Comparison of ENCODE assay signal across 9 mouse cellular contexts in the genomic region with DNA sequence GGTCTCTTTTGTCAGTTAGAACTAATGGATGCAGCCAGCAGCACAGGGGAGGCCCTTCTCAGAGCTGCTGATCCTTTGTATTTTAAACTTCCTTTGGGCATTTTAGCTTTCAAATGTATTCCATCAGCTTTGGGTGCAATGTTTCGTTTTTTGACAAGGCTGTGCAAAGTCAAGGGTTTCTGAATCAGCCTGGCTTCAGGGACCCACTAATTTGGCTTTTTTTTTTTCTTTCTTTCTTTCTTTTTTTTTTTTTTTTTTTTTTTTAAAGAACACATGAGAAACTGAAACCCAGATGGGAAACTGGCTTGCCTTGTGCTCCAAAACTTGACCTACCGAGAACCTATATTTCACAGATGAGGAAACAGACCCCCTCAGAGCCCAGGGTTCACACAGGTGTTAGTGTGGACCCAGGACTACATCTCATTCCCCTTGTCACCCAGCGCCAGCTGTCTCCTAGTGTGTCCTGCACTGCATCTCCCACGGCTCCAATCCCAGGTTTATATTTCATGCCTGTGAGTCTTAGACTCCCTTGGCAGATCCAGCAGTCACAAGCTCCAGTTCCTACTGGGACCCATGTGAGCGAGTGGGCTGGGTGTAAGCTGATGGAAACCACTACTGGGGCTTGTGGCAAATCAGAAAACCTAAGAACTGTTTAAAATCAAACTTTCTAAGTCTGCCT. TPM values are rescaled to one million over a fixed set of nuclear protein-coding genes. Genes with fewer than 3 reads are reported as not detected.
A peak's percentile ranks its signal among the peaks of the same experiment; 100 is the strongest.
DNase-seq lines count a peak whose midpoint lies in the region; ATAC-seq and TF ChIP-seq lines count a peak whose summit lies in the region.
"Had no signal": no experiment of that assay in that cellular context is flagged by ENCODE, and none has a peak within 500 bp of the region (broad histone marks: within the 10 kb centered on the region; RNA-seq: fewer than 3 reads in every experiment).

No protein-coding gene starts in this region.

- DNase-seq in layer of hippocampus, adult 2 months (ENCODE audit: low spot score in 2 of 2) = no peak
- DNase-seq in layer of hippocampus, adult 18-20 months (ENCODE audit: low spot score in 2 of 2) = no peak
- peak; percentile 62 for DNase-seq in embryo, embryonic 11 days
- peak; percentile 18 for DNase-seq in heart, postnatal 0 days (ENCODE audit: low spot score)
- peak; percentile 40 for DNase-seq in neural tube, embryonic 10.5 days (ENCODE audit: extremely low spot score, low spot score)
- no peak for DNase-seq in T-cell, adult 2 months (ENCODE audit: low spot score)
- no peak for DNase-seq in thymus, postnatal 14 days
- DNase-seq in thymus, adult 2 months = no peak

- no peak overlapping the region for H3K4me3 ChIP-seq in layer of hippocampus, adult 2 months
- H3K4me3 ChIP-seq in heart, postnatal 0 days (ENCODE audit: low read depth, low read length) = no peak overlapping the region
- H3K4me3 ChIP-seq in thymus, adult 2 months (ENCODE audit: control insufficient read depth, insufficient read depth, low read length) = no peak overlapping the region

- no peak overlapping the region for H3K9ac ChIP-seq in heart, postnatal 0 days (replicated peaks; ENCODE audit: low read depth, low read length)

- 38% methylated on average over 5 of the region's 5 CpGs for WGBS in heart, postnatal 0 days
- WGBS in thymus, adult 2 months = 71% methylated on average over 5 of the region's 5 CpGs

- H3K4me2 ChIP-seq in heart, postnatal 0 days (ENCODE audit: low read depth, low read length) = peak overlapping the region; percentile 40; the same call in 1 of the 2 replicates

- no peak for TF ChIP-seq POLR2A in thymus, adult 2 months (IDR thresholded peaks at IDR 0.05; ENCODE audit: control insufficient read depth, extremely low read depth, insufficient read depth, low read length, poor library complexity)

- H3K27ac ChIP-seq in layer of hippocampus, adult 2 months = peak overlapping the region; percentile 48; the same call in 1 of the 2 replicates
- H3K27ac ChIP-seq in heart, postnatal 0 days (ENCODE audit: low read depth) = no peak overlapping the region
- H3K27ac ChIP-seq in thymus, adult 2 months (ENCODE audit: control insufficient read depth, insufficient read depth, low read length) = no peak overlapping the region; the same call in 1 of the 2 replicates

- H3K9me3 ChIP-seq in heart, postnatal 0 days (replicated peaks; ENCODE audit: control insufficient read depth, low read length) = no peaks in the 10 kb centered on the region

- H3K36me3 ChIP-seq in heart, postnatal 0 days (replicated peaks; ENCODE audit: control insufficient read depth, insufficient read depth, low read length) = no peaks in the 10 kb centered on the region
- no peaks in the 10 kb centered on the region for H3K36me3 ChIP-seq in thymus, adult 2 months (ENCODE audit: control insufficient read depth, insufficient read depth, low read length)

- no peak for ATAC-seq in heart, postnatal 0 days (ENCODE audit: insufficient read depth, low read depth)

- no peaks in the 10 kb centered on the region for H3K4me1 ChIP-seq in heart, postnatal 0 days (ENCODE audit: control insufficient read depth, insufficient read depth)
- no peaks in the 10 kb centered on the region for H3K4me1 ChIP-seq in thymus, adult 2 months (replicated peaks; ENCODE audit: control insufficient read depth, insufficient read depth, low read length)

- no peaks in the 10 kb centered on the region for H3K27me3 ChIP-seq in heart, postnatal 0 days (ENCODE audit: control insufficient read depth, insufficient read depth, low read length)
- H3K27me3 ChIP-seq in thymus, adult 2 months (ENCODE audit: control insufficient read depth, insufficient read depth, low read length) = no peaks in the 10 kb centered on the region

- TF ChIP-seq CTCF in layer of hippocampus, adult 2 months (conservative IDR thresholded peaks at IDR 0.05) = no peak
- no peak for TF ChIP-seq CTCF in heart, postnatal 0 days (IDR thresholded peaks at IDR 0.05; ENCODE audit: low read depth)
- TF ChIP-seq CTCF in thymus, adult 2 months (IDR thresholded peaks at IDR 0.05; ENCODE audit: borderline replicate concordance, control insufficient read depth, extremely low read depth, insufficient read depth, low read length, poor library complexity) = no peak

- no peak for TF ChIP-seq EP300 in heart, postnatal 0 days (IDR thresholded peaks at IDR 0.05; ENCODE audit: low read depth)

RNA-seq across cellular contexts. Expression of a gene that starts 26.4 kb away (rescaled TPM):
- 10 to 100 TPM; 45.5 to 45.8 TPM for total RNA-seq in layer of hippocampus, adult 2 months (2021)
- 10 to 100 TPM; 40.6 to 44.4 TPM for total RNA-seq in layer of hippocampus, adult 18-20 months (2021)
- 1.9 and 2.4 TPM in 2 replicates for total RNA-seq in heart, postnatal 0 days (2014; rRNA removed; ENCODE audit: low replicate concordance)
- 0.29 and 0.56 TPM in 2 replicates for polyA plus RNA-seq in heart, postnatal 0 days (2015; fragmentation: Nextera tagmentation; extraction: Ambion mirVana)
- polyA plus RNA-seq in thymus, adult 2 months (2012; rRNA removed) = 0.41 and 0.57 TPM in 2 replicates
- total RNA-seq: liver, adult 2 months had no signal
- polyA plus RNA-seq: liver, adult 2 months had no signal

Comparison
In these comparisons a context has a peak if more than half of its experiments do, and no peak if none do; other contexts are left out.
1. DNase-seq: peak in embryo, embryonic 11 days (single experiment), heart, postnatal 0 days (single experiment) and neural tube, embryonic 10.5 days (single experiment); none in layer of hippocampus, adult 2 months (0 of 2), layer of hippocampus, adult 18-20 months (0 of 2), T-cell, adult 2 months (single experiment), thymus, postnatal 14 days (single experiment) and thymus, adult 2 months (single experiment).
2. RNA of a gene that starts 26.4 kb away (total RNA-seq): 45.5 to 45.8 TPM in layer of hippocampus, adult 2 months and 40.6 to 44.4 TPM in layer of hippocampus, adult 18-20 months; 1.9 to 2.4 TPM in heart, postnatal 0 days; every median in the first group is over 10 times any median in the second.